Mouse (Mus musculus) naive thymus-derived CD4-positive, alpha-beta T cell, adult 2 months (primary cell): Measurements from ENCODE around the gene Eras.
"Not testable (repeated sequence)": the region's sequence is repeated elsewhere in the genome, so short reads cannot be mapped to it uniquely, and the experiment has no call there.

Experiments
- DNase-seq: peaks from one replicate; pipeline ENCODE4 v3.0.0-alpha.2; 2011; ENCODE audit warnings: low read depth

The Eras gene

GRCm38 (mm10) chrX:7928270-7928790 lies at the start of gene Eras:
TSS of gene Eras (minus strand) at chrX:7928607.
- DNase-seq: no peak

- no peak for DNase-seq
Measured at GRCm38 (mm10) chrX:7977892-7978291, 49.5 kb upstream of the Eras start, which contains the start of gene Gata1. TSS of gene Gata1 (minus strand) at chrX:7978071.

- no peak for DNase-seq
Measured at GRCm38 (mm10) chrX:7971292-7971691, 42.9 kb upstream of the Eras start.

- no peak for DNase-seq
Measured at GRCm38 (mm10) chrX:7968899-7969298, 40.5 kb upstream of the Eras start.

GRCm38 (mm10) chrX:7968226-7968625 lies 39.8 kb upstream of the Eras start:
- DNase-seq: no peak

GRCm38 (mm10) chrX:7967596-7968201 lies 39.3 kb upstream of the Eras start:
- DNase-seq: no peak

- DNase-seq: no peak
Measured at GRCm38 (mm10) chrX:7966161-7966560, 37.8 kb upstream of the Eras start.

GRCm38 (mm10) chrX:7963829-7964626 lies 35.6 kb upstream of the Eras start:
- peak; percentile 47 for DNase-seq

GRCm38 (mm10) chrX:7958868-7959267 lies 30.5 kb upstream of the Eras start:
- DNase-seq: no peak

GRCm38 (mm10) chrX:7950091-7950490 lies 21.7 kb upstream of the Eras start:
- no peak for DNase-seq

GRCm38 (mm10) chrX:7947900-7948492 lies 19.6 kb upstream of the Eras start:
- DNase-seq: peak; percentile 91

- DNase-seq: no peak
Measured at GRCm38 (mm10) chrX:7947108-7947899, 18.9 kb upstream of the Eras start, which contains the start of gene Hdac6. TSS of gene Hdac6 (minus strand) at chrX:7947889.

- no peak for DNase-seq
Measured at GRCm38 (mm10) chrX:7945618-7946017, 17.2 kb upstream of the Eras start.

- DNase-seq: no peak
Measured at GRCm38 (mm10) chrX:7937667-7938066, 9.3 kb upstream of the Eras start.

GRCm38 (mm10) chrX:7936874-7937273 lies 8.5 kb upstream of the Eras start:
- no peak for DNase-seq

GRCm38 (mm10) chrX:7927116-7927515 lies 1.3 kb downstream of the Eras start:
- DNase-seq: no peak

GRCm38 (mm10) chrX:7926266-7926665 lies 2.1 kb downstream of the Eras start:
- DNase-seq: no peak

GRCm38 (mm10) chrX:7922032-7922431 lies 6.4 kb downstream of the Eras start:
- no peak for DNase-seq

GRCm38 (mm10) chrX:7919601-7920383 lies 8.6 kb downstream of the Eras start, which contains the start of gene Pcsk1n:
TSS of gene Pcsk1n (plus strand) at chrX:7919822.
- DNase-seq: no peak

GRCm38 (mm10) chrX:7917960-7918359 lies 10.4 kb downstream of the Eras start:
- DNase-seq: not testable (repeated sequence)

- DNase-seq: peak; percentile 27
Measured at GRCm38 (mm10) chrX:7915669-7916068, 12.7 kb downstream of the Eras start.
